20 mouse cellular contexts compared by ENCODE assay signal in genomic region chr10:78460463-78460862, GRCm38 (mm10). TPM values are rescaled to one million over a fixed set of nuclear protein-coding genes. Genes with fewer than 3 reads are reported as not detected.
DNase-seq lines count a peak whose midpoint lies in the region; ATAC-seq and TF ChIP-seq lines count a peak whose summit lies in the region.
"Had no signal": no experiment of that assay in that cellular context is flagged by ENCODE, and none has a peak within 500 bp of the region (broad histone marks: within the 10 kb centered on the region; RNA-seq: fewer than 3 reads in every experiment).

No protein-coding gene starts in this region.

- WGBS in kidney, embryonic 14.5 days = 31% methylated on average over 5 of the region's 5 CpGs
- 27% methylated on average over 5 of the region's 5 CpGs for WGBS in olfactory bulb, adult 2 months
- 90% methylated on average over 4 of the region's 5 CpGs for WGBS in thymus, adult 2 months

- H3K27me3 ChIP-seq in kidney, embryonic 14.5 days (ENCODE audit: control insufficient read depth, insufficient read depth, low read length) = no peaks in the 10 kb centered on the region
- no peaks in the 10 kb centered on the region for H3K27me3 ChIP-seq in thymus, adult 2 months (ENCODE audit: control insufficient read depth, insufficient read depth, low read length)
- H3K27me3 ChIP-seq: lung, embryonic 15.5 days had no signal

- no peaks in the 10 kb centered on the region for H3K36me3 ChIP-seq in kidney, embryonic 14.5 days (ENCODE audit: control insufficient read depth, insufficient read depth, low read length)
- no peaks in the 10 kb centered on the region for H3K36me3 ChIP-seq in thymus, adult 2 months (ENCODE audit: control insufficient read depth, insufficient read depth, low read length)
- H3K36me3 ChIP-seq: hindbrain, embryonic 12.5 days; lung, embryonic 15.5 days had no signal

- no peak for TF ChIP-seq CTCF in olfactory bulb, adult 2 months (IDR thresholded peaks at IDR 0.05; ENCODE audit: insufficient read depth, low read depth, low read length)
- TF ChIP-seq CTCF in thymus, adult 2 months (IDR thresholded peaks at IDR 0.05; ENCODE audit: borderline replicate concordance, control insufficient read depth, extremely low read depth, insufficient read depth, low read length, poor library complexity) = no peak

- peak; percentile 59 for DNase-seq in kidney, adult 11 months
- peak; percentile 59 for DNase-seq in NIH3T3 (ENCODE audit: low read depth)
- DNase-seq in kidney, adult 9 months = peak; percentile 60
- DNase-seq in cerebellum, adult 8-10 months = no peak
- no peak for DNase-seq in thymus, adult 2 months
- no peak for DNase-seq in urinary bladder, postnatal 4 days (ENCODE audit: low spot score in 2 of 2)
- DNase-seq: cerebellum, adult 11-12 months; gastrocnemius, postnatal 10 days; spleen, adult 18-20 months; thymus, postnatal 4 days had no signal

- H3K4me3 ChIP-seq in kidney, embryonic 14.5 days (ENCODE audit: low read length) = no peak overlapping the region
- H3K4me3 ChIP-seq in olfactory bulb, adult 2 months (ENCODE audit: insufficient read depth, low read depth, low read length) = no peak overlapping the region
- H3K4me3 ChIP-seq in thymus, adult 2 months (ENCODE audit: control insufficient read depth, insufficient read depth, low read length) = no peak overlapping the region
- H3K4me3 ChIP-seq: hindbrain, embryonic 12.5 days; lung, embryonic 15.5 days; myocyte had no signal

- H3K9me3 ChIP-seq in kidney, embryonic 14.5 days (ENCODE audit: control insufficient read depth, low read length) = no peaks in the 10 kb centered on the region
- H3K9me3 ChIP-seq: hindbrain, embryonic 12.5 days; lung, embryonic 15.5 days had no signal

- H3K27ac ChIP-seq in kidney, embryonic 14.5 days (ENCODE audit: low read depth, low read length) = no peak overlapping the region
- peak overlapping the region; percentile 30; the same call in 1 of the 2 replicates for H3K27ac ChIP-seq in olfactory bulb, adult 2 months (ENCODE audit: insufficient read depth, low read depth, low read length)
- no peak overlapping the region for H3K27ac ChIP-seq in thymus, adult 2 months (ENCODE audit: control insufficient read depth, insufficient read depth, low read length)
- H3K27ac ChIP-seq: hindbrain, embryonic 12.5 days; lung, embryonic 15.5 days had no signal

- no peak for TF ChIP-seq POLR2A in olfactory bulb, adult 2 months (IDR thresholded peaks at IDR 0.05; ENCODE audit: insufficient read depth, low read depth, low read length)
- TF ChIP-seq POLR2A in thymus, adult 2 months (IDR thresholded peaks at IDR 0.05; ENCODE audit: control insufficient read depth, extremely low read depth, insufficient read depth, low read length, poor library complexity) = no peak

- no peak overlapping the region for H3K4me2 ChIP-seq in kidney, embryonic 14.5 days (replicated peaks; ENCODE audit: low read depth, low read length)
- H3K4me2 ChIP-seq: hindbrain, embryonic 12.5 days; lung, embryonic 15.5 days; midbrain, embryonic 11.5 days had no signal

- H3K4me1 ChIP-seq in kidney, embryonic 14.5 days (ENCODE audit: control insufficient read depth, insufficient read depth, low read length) = peaks cover 13% of the 10 kb centered on the region
- H3K4me1 ChIP-seq in olfactory bulb, adult 2 months (ENCODE audit: control insufficient read depth, insufficient read depth, low read length) = peaks cover 74% of the 10 kb centered on the region
- peaks cover 46% of the 10 kb centered on the region for H3K4me1 ChIP-seq in thymus, adult 2 months (replicated peaks; ENCODE audit: control insufficient read depth, insufficient read depth, low read length)

- no peak overlapping the region for H3K9ac ChIP-seq in kidney, embryonic 14.5 days (ENCODE audit: low read depth, low read length)
- H3K9ac ChIP-seq: hindbrain, embryonic 12.5 days; lung, embryonic 15.5 days had no signal

- ATAC-seq in kidney, embryonic 14.5 days (ENCODE audit: low FRiP score, low TSS enrichment) = no peak
- ATAC-seq: forebrain, embryonic 16.5 days had no signal

RNA-seq across cellular contexts. Expression of gene Pdxk, which starts 4.3 kb away (rescaled TPM):
- polyA plus RNA-seq in kidney, embryonic 14.5 days (2014; fragmentation: Nextera tagmentation; extraction: Ambion mirVana) = 6.9 and 13.2 TPM in 2 replicates
- not detected in 2 replicates for polyA plus RNA-seq in olfactory bulb, adult 2 months (2012; ENCODE audit: insufficient read depth, insufficient read length, low replicate concordance, missing spikeins)
- polyA plus RNA-seq in thymus, adult 2 months (2012; rRNA removed) = 26.1 and 28.8 TPM in 2 replicates

RNA-seq across cellular contexts. Expression of gene Cstb, which starts 35.0 kb away (rescaled TPM):
- 206 and 270 TPM in 2 replicates for polyA plus RNA-seq in kidney, embryonic 14.5 days (2014; fragmentation: Nextera tagmentation; extraction: Ambion mirVana)
- polyA plus RNA-seq in olfactory bulb, adult 2 months (2012; ENCODE audit: insufficient read depth, insufficient read length, low replicate concordance, missing spikeins) = 1,067 TPM in 1 of 2 replicates, not detected in the other
- 212 and 247 TPM in 2 replicates for polyA plus RNA-seq in thymus, adult 2 months (2012; rRNA removed)

RNA-seq across cellular contexts. Expression of gene Rrp1, which starts 47.6 kb away (rescaled TPM):
- 228 and 265 TPM in 2 replicates for polyA plus RNA-seq in kidney, embryonic 14.5 days (2014; fragmentation: Nextera tagmentation; extraction: Ambion mirVana)
- 444 TPM in 1 of 2 replicates, not detected in the other for polyA plus RNA-seq in olfactory bulb, adult 2 months (2012; ENCODE audit: insufficient read depth, insufficient read length, low replicate concordance, missing spikeins)
- polyA plus RNA-seq in thymus, adult 2 months (2012; rRNA removed) = 133 and 164 TPM in 2 replicates

RNA-seq across cellular contexts. Expression of gene Olfr1358, which starts 56.8 kb away (rescaled TPM):
- polyA plus RNA-seq in kidney, embryonic 14.5 days (2014; fragmentation: Nextera tagmentation; extraction: Ambion mirVana) = not detected in 2 replicates
- polyA plus RNA-seq in olfactory bulb, adult 2 months (2012; ENCODE audit: insufficient read depth, insufficient read length, low replicate concordance, missing spikeins) = not detected in 2 replicates
- polyA plus RNA-seq in thymus, adult 2 months (2012; rRNA removed) = 0.09 TPM in 1 of 2 replicates, not detected in the other
- polyA plus RNA-seq: forebrain, embryonic 16.5 days; heart, embryonic 16.5 days; hindbrain, embryonic 12.5 days; large intestine, adult 2 months; limb, embryonic 14.5 days; lung, embryonic 15.5 days; midbrain, embryonic 11.5 days; myocyte had no signal

Comparison
In these comparisons a context has a peak if more than half of its experiments do, and no peak if none do; other contexts are left out.
1. DNase-seq: peak in kidney, adult 11 months (single experiment), NIH3T3 (single experiment) and kidney, adult 9 months (single experiment); none in cerebellum, adult 8-10 months (single experiment), thymus, adult 2 months (single experiment) and urinary bladder, postnatal 4 days (0 of 2).